In genomic region chr15:16990848-16991247, GRCm38 (mm10) we compare ENCODE assay signal across 23 mouse cellular contexts.
"Had no signal": no experiment of that assay in that cellular context is flagged by ENCODE, and none has a peak within 500 bp of the region (broad histone marks: within the 10 kb centered on the region; RNA-seq: fewer than 3 reads in every experiment).

No protein-coding gene starts in this region.

- H3K9me3 ChIP-seq: heart, embryonic 13.5 days; heart, embryonic 15.5 days; hindbrain, embryonic 13.5 days; hindbrain, embryonic 15.5 days; limb, embryonic 13.5 days; limb, embryonic 15.5 days; liver, embryonic 12.5 days had no signal

- H3K27ac ChIP-seq: heart, adult 2 months; heart, embryonic 13.5 days; heart, embryonic 15.5 days; hindbrain, embryonic 13.5 days; hindbrain, embryonic 15.5 days; hindbrain, postnatal 0 days; limb, embryonic 13.5 days; limb, embryonic 15.5 days; liver, embryonic 12.5 days; liver, embryonic 14.5 days had no signal

- H3K36me3 ChIP-seq: heart, embryonic 13.5 days; heart, embryonic 15.5 days; hindbrain, embryonic 13.5 days; hindbrain, embryonic 15.5 days; limb, embryonic 13.5 days; limb, embryonic 15.5 days; liver, embryonic 12.5 days had no signal

- DNase-seq: gastrocnemius, postnatal 14 days; gastrocnemius, postnatal 36 days; heart, adult 11 months; heart, adult 2 months; heart, postnatal 14 days; heart, postnatal 36 days; kidney, adult 11 months; kidney, adult 2 months; kidney, adult 9 months; kidney, postnatal 14 days; kidney, postnatal 36 days; layer of hippocampus, postnatal 36 days; left cerebral cortex, postnatal 4 days had no signal

- ATAC-seq: hindbrain, postnatal 0 days; liver, embryonic 12.5 days had no signal

- H3K4me2 ChIP-seq: heart, embryonic 11.5 days; heart, embryonic 13.5 days; heart, embryonic 15.5 days; hindbrain, embryonic 13.5 days; hindbrain, embryonic 15.5 days; limb, embryonic 13.5 days; limb, embryonic 15.5 days; liver, embryonic 12.5 days had no signal

- H3K27me3 ChIP-seq: heart, embryonic 13.5 days; heart, embryonic 15.5 days; hindbrain, embryonic 13.5 days; hindbrain, embryonic 15.5 days; limb, embryonic 13.5 days; limb, embryonic 15.5 days; liver, embryonic 12.5 days had no signal

- H3K4me1 ChIP-seq: heart, embryonic 13.5 days; heart, embryonic 15.5 days; hindbrain, embryonic 13.5 days; hindbrain, embryonic 15.5 days; limb, embryonic 13.5 days; limb, embryonic 15.5 days; liver, embryonic 12.5 days had no signal

- H3K9ac ChIP-seq: heart, embryonic 13.5 days; heart, embryonic 15.5 days; hindbrain, embryonic 13.5 days; hindbrain, embryonic 15.5 days; limb, embryonic 13.5 days; limb, embryonic 15.5 days; liver, embryonic 12.5 days; liver, embryonic 14.5 days had no signal

- H3K4me3 ChIP-seq: heart, adult 2 months; heart, embryonic 13.5 days; heart, embryonic 15.5 days; hindbrain, embryonic 13.5 days; hindbrain, embryonic 15.5 days; limb, embryonic 13.5 days; limb, embryonic 15.5 days; liver, embryonic 12.5 days had no signal
